13 mouse cellular contexts compared by ENCODE assay signal in the genomic region with DNA sequence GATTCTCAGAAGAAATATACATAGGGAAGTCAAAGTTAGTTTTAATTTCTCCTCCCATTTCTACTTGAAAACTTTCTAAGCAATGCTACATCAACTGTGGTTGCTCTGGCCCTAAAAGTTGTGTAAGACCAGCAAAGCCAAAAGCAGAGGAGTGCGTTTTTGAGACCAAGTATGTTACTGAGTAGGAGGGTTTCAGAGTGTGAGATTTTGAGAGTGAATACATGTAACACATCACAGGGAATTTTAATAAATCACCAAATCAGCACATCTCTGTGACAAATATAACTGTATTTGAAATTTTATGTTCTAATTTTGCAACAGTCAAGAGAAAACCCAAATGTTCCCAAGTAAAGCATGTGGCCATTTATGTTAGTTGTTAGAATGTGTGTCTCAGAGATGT.
"Had no signal": no experiment of that assay in that cellular context is flagged by ENCODE, and none has a peak within 500 bp of the region (broad histone marks: within the 10 kb centered on the region; RNA-seq: fewer than 3 reads in every experiment).

No protein-coding gene starts in this region.

- DNase-seq: lung, adult 18-20 months; lung, embryonic 14.5 days; lung, postnatal 10 days; lung, postnatal 4 days; midbrain, embryonic 14.5 days; retina, postnatal 1 day; right cerebral cortex, postnatal 25 days; right cerebral cortex, postnatal 4 days; spleen, adult 18-20 months; thymus, adult 2 months; thymus, postnatal 25 days; thymus, postnatal 4 days had no signal

- ATAC-seq: midbrain, embryonic 16.5 days had no signal
